Mouse (Mus musculus): ENCODE results near the gene Tsks. TPM values are rescaled to one million over a fixed set of nuclear protein-coding genes. Genes with fewer than 3 reads are reported as not detected.

Tsks gene
- polyA plus RNA-seq, 2 experiments: 0.05 to 0.07 TPM

DNA sequence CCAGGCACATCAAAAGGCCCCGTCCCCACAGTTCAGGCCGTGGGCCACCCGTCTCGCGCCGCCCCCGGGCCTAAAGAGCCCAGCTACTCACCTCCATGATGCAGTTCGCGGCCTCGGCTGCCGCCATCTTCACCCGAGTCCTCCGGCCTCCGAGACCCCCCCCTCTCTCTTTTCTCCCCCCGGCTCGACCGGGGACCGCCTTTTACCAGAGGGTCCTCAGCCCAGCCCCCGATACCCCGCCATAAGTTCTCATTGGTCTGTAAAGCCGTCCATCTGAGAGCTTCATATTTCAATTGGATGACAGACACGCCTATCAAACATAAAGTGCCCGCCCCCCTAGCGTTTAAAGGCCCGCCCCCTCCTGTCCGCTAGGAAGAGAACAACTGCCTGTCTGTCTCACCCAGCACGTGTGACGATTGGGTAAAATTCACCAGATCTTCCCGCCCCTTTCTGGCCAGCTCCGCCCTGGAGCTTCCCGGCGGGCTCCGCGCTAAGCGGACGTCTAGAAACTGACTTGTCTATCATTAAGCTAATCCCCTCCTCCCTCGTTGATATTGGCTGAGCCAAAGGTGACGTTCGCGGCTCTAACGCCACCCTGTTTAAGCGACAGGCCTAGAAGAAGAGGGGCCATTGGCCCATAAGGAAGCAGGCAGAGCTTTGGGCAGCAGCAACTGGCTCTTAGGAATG, 43.3 kb downstream of the Tsks start, which contains the start of gene Prmt1:
Prmt1 (minus strand) TSS at position 377 of the 687 bp plus-strand sequence.
- Histone ChIP-seq H3K9ac (replicated peaks) (peak within 1 kb of the TSS; percentile 86), H3K27ac (peak within 1 kb of the TSS; percentile 62), H3K27me3 (ENCODE audit: control insufficient read depth, insufficient read depth, low read length) (no peaks in the 10 kb centered on the region), H3K4me1 (replicated peaks; ENCODE audit: control insufficient read depth in 2 of 2, insufficient read depth in 2 of 2, low read length in 1 of 2) (peaks cover 3 to 17% of the 10 kb centered on the region in 2 experiments; a peak in 3 of 4 replicates), H3K9me3 (ENCODE audit: control insufficient read depth, low read length) (no peaks in the 10 kb centered on the region), H3K36me3 (replicated peaks; ENCODE audit: control insufficient read depth, insufficient read depth, low read depth) (peaks cover 10% of the 10 kb centered on the region), H3K4me3 (ENCODE audit: insufficient read depth in 1 of 2, low read depth in 2 of 2, low read length in 2 of 2) (peak within 1 kb of the TSS; percentile 79 to 82), H3K4me2 (ENCODE audit: low read depth) (peak within 1 kb of the TSS; percentile 89)
- peak; percentile 99 for DNase-seq (ENCODE audit: low read depth in 3 of 3, low spot score in 3 of 3)
- ATAC-seq (ENCODE audit: insufficient read depth): peak; percentile 95
- TF ChIP-seq CTCF (IDR thresholded peaks at IDR 0.05; ENCODE audit: low read depth) (no peak), EP300 (IDR thresholded peaks at IDR 0.05; ENCODE audit: low read depth) (peak; percentile 61)
- WGBS (ENCODE audit: insufficient replicate concordance): under 1% methylated on average over 42 of the region's 42 CpGs

DNA sequence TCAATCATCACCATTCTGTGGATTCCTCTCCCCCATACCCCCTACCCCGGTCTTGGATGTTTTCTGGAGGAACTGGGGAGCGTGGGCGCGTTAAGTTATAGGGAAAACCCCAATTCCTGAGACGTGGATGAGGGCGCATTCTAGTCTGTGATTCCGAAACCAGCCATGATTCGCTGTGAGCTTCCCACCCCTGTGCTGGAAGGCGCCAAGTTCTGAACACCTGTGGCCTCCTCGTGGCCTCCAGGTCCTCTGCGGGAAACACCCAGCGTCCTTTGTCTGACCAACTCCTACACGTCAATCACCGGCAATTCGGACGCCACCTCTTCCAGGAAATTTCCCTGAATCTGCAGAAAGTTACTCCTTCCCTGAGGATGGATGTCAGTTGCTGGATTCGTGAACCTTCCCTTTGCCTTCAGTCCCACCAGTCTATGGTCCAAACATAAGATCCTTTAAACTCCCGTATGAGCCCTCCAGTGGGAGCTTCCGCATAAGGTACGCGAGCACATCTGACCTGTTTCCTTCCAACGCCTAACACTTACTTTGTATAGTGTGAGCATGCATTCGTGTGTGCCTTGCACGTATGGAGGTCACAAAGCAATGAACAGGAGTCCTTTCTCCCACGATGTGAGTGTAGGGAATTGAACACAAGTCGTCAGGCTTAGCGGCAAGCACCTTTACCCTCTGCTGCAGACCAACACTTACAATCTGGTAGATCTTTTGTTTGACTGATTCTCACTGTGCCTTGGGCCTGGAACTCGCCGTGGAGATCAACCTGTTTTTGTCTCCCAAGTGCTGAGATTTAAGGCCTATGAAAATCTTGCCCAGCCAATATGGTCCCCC, 44.1 kb downstream of the Tsks start:
- under 1% methylated on average over 29 of the region's 29 CpGs for WGBS (ENCODE audit: insufficient replicate concordance)
- peak overlapping the region; percentile 64 to 82 for H3K4me3 ChIP-seq (ENCODE audit: insufficient read depth in 1 of 2, low read depth in 2 of 2, low read length in 2 of 2)
- H3K36me3 ChIP-seq (replicated peaks; ENCODE audit: control insufficient read depth, insufficient read depth, low read depth): peaks cover 2% of the 10 kb centered on the region
- ATAC-seq (ENCODE audit: insufficient read depth) (peak; percentile 24; the same call in 1 of the 2 replicates), DNase-seq (ENCODE audit: low read depth in 3 of 3, low spot score in 3 of 3) (no peak)
- peak overlapping the region; percentile 72 for H3K9ac ChIP-seq (replicated peaks)
- H3K9me3 ChIP-seq (ENCODE audit: control insufficient read depth, low read length): no peaks in the 10 kb centered on the region
- peak overlapping the region; percentile 89 for H3K4me2 ChIP-seq (ENCODE audit: low read depth)
- peaks cover 3 to 17% of the 10 kb centered on the region in 2 experiments; a peak in 3 of 4 replicates for H3K4me1 ChIP-seq (replicated peaks; ENCODE audit: control insufficient read depth in 2 of 2, insufficient read depth in 2 of 2, low read length in 1 of 2)
- peak overlapping the region; percentile 60 for H3K27ac ChIP-seq
- TF ChIP-seq EP300 (IDR thresholded peaks at IDR 0.05; ENCODE audit: low read depth) (no peak), CTCF (IDR thresholded peaks at IDR 0.05; ENCODE audit: low read depth) (0 out of 2 replicates have a peak, but pooled peaks have one; percentile 13)
- H3K27me3 ChIP-seq (ENCODE audit: control insufficient read depth, insufficient read depth, low read length): no peaks in the 10 kb centered on the region

GRCm38 (mm10) chr7:44996672-44997071, 53.7 kb downstream of the Tsks start:
- Histone ChIP-seq H3K27ac (no peak overlapping the region; the same call in 1 of the 2 replicates), H3K27me3 (ENCODE audit: control insufficient read depth, insufficient read depth, low read length) (no peaks in the 10 kb centered on the region), H3K9ac (replicated peaks) (peak overlapping the region; percentile 83), H3K4me3 (ENCODE audit: insufficient read depth in 1 of 2, low read depth in 2 of 2, low read length in 2 of 2) (peak overlapping the region; percentile 81 to 83), H3K36me3 (replicated peaks; ENCODE audit: control insufficient read depth, insufficient read depth, low read depth) (peaks cover 24% of the 10 kb centered on the region), H3K4me1 (replicated peaks; ENCODE audit: control insufficient read depth in 2 of 2, insufficient read depth in 2 of 2, low read length in 1 of 2) (peaks cover 7 to 11% of the 10 kb centered on the region in 2 experiments; a peak in 3 of 4 replicates), H3K4me2 (ENCODE audit: low read depth) (peak overlapping the region; percentile 99), H3K9me3 (ENCODE audit: control insufficient read depth, low read length) (no peaks in the 10 kb centered on the region)
- WGBS (ENCODE audit: insufficient replicate concordance): 11% methylated on average over 10 of the region's 10 CpGs
- DNase-seq (ENCODE audit: low read depth in 3 of 3, low spot score in 3 of 3): no peak
- no peak for TF ChIP-seq CTCF (IDR thresholded peaks at IDR 0.05; ENCODE audit: low read depth)
- TF ChIP-seq EP300 (IDR thresholded peaks at IDR 0.05; ENCODE audit: low read depth): no peak
- no peak for ATAC-seq (ENCODE audit: insufficient read depth)

- under 1% methylated on average over 43 of the region's 43 CpGs for WGBS (ENCODE audit: insufficient replicate concordance)
- H3K36me3 ChIP-seq (replicated peaks; ENCODE audit: control insufficient read depth, insufficient read depth, low read depth): peaks cover 28% of the 10 kb centered on the region
- peaks cover 7 to 11% of the 10 kb centered on the region in 2 experiments; a peak in 3 of 4 replicates for H3K4me1 ChIP-seq (replicated peaks; ENCODE audit: control insufficient read depth in 2 of 2, insufficient read depth in 2 of 2, low read length in 1 of 2)
Measured at GRCm38 (mm10) chr7:44997231-44997939, 54.4 kb downstream of the Tsks start, which contains the start of gene Irf3. Gene Irf3, plus strand, starts transcription at chr7:44997648.

More at GRCm38 (mm10) chr7:44997231-44997939, 54.4 kb downstream of the Tsks start, which contains the start of gene Irf3:
- Histone ChIP-seq H3K9me3 (ENCODE audit: control insufficient read depth, low read length) (no peaks in the 10 kb centered on the region), H3K4me3 (ENCODE audit: insufficient read depth in 1 of 2, low read depth in 2 of 2, low read length in 2 of 2) (peak within 1 kb of the TSS; percentile 81 to 83), H3K4me2 (ENCODE audit: low read depth) (peak within 1 kb of the TSS; percentile 99), H3K9ac (replicated peaks) (peak within 1 kb of the TSS; percentile 83), H3K27ac (peak within 1 kb of the TSS; percentile 91), H3K27me3 (ENCODE audit: control insufficient read depth, insufficient read depth, low read length) (no peaks in the 10 kb centered on the region)
- peak; percentile 94 for ATAC-seq (ENCODE audit: insufficient read depth)
- TF ChIP-seq EP300 (IDR thresholded peaks at IDR 0.05; ENCODE audit: low read depth) (no peak), CTCF (IDR thresholded peaks at IDR 0.05; ENCODE audit: low read depth) (no peak)
- peak; percentile 94 to 96 (median 95) for DNase-seq (ENCODE audit: low read depth in 3 of 3, low spot score in 3 of 3)

Data from liver, embryonic 14.5 days (tissue).